Mouse (Mus musculus): ENCODE results near the gene Hba-a2. TPM values are rescaled to one million over a fixed set of nuclear protein-coding genes. Genes with fewer than 3 reads are reported as not detected.

Gene Hba-a2
- polyA plus RNA-seq, 1 experiment = 2,488 TPM

GRCm38 (mm10) chr11:32320507-32321195 is 24.4 kb downstream of the Hba-a2 start:
- DNase-seq (ENCODE audit: low read depth) = no peak

GRCm38 (mm10) chr11:32321196-32321565 is 24.9 kb downstream of the Hba-a2 start:
- DNase-seq (ENCODE audit: low read depth) = no peak

- DNase-seq (ENCODE audit: low read depth) = no peak
These were observed 28.3 kb downstream of the Hba-a2 start for GRCm38 (mm10) chr11:32324609-32325008.

GRCm38 (mm10) chr11:32331075-32331474 is 34.8 kb downstream of the Hba-a2 start:
- DNase-seq (ENCODE audit: low read depth) = no peak

GRCm38 (mm10) chr11:32331861-32332260 is 35.6 kb downstream of the Hba-a2 start:
- no peak for DNase-seq (ENCODE audit: low read depth)

GRCm38 (mm10) chr11:32333235-32333634 is 36.9 kb downstream of the Hba-a2 start:
- no peak for DNase-seq (ENCODE audit: low read depth)

- peak; percentile 80 for DNase-seq (ENCODE audit: low read depth)
These were observed 40.2 kb downstream of the Hba-a2 start for GRCm38 (mm10) chr11:32336435-32336907.

GRCm38 (mm10) chr11:32339131-32339531 is 42.8 kb downstream of the Hba-a2 start:
- no peak for DNase-seq (ENCODE audit: low read depth)

- DNase-seq (ENCODE audit: low read depth) = no peak
These were observed 44.5 kb downstream of the Hba-a2 start for GRCm38 (mm10) chr11:32340476-32341473.

GRCm38 (mm10) chr11:32342770-32343191 is 46.5 kb downstream of the Hba-a2 start:
- no peak for DNase-seq (ENCODE audit: low read depth)

- no peak for DNase-seq (ENCODE audit: low read depth)
These were observed 47.1 kb downstream of the Hba-a2 start for GRCm38 (mm10) chr11:32343350-32343749.

GRCm38 (mm10) chr11:32345504-32346297 is 49.4 kb downstream of the Hba-a2 start:
- no peak for DNase-seq (ENCODE audit: low read depth)

Other genes with a start within 250 kb of the Hba-a2 start
- 0.34 and 0.42 TPM in 2 replicates for gene Il9r, start 96.2 kb upstream of the Hba-a2 start, polyA plus RNA-seq (2012; rRNA removed)
- 16.4 and 18.9 TPM in 2 replicates for gene Snrnp25, start 91.1 kb upstream of the Hba-a2 start, polyA plus RNA-seq (2012; rRNA removed)
- 98.4 and 128 TPM in 2 replicates for gene Rhbdf1, start 74.2 kb upstream of the Hba-a2 start, polyA plus RNA-seq (2012; rRNA removed)
- gene Mpg, start 70.0 kb upstream of the Hba-a2 start, polyA plus RNA-seq (2012; rRNA removed) = 25.3 and 29.2 TPM in 2 replicates
- gene Nprl3, start 28.8 kb upstream of the Hba-a2 start, polyA plus RNA-seq (2012; rRNA removed) = 84.1 and 133 TPM in 2 replicates
- gene Hba-x, start 20.1 kb upstream of the Hba-a2 start, polyA plus RNA-seq (2012; rRNA removed) = not detected in 2 replicates
- gene Hba-a1, start 13.0 kb upstream of the Hba-a2 start, polyA plus RNA-seq (2012; rRNA removed) = 903 and 2,048 TPM in 2 replicates
- 0.24 and 0.57 TPM in 2 replicates for gene Hbq1b, start 9.5 kb upstream of the Hba-a2 start, polyA plus RNA-seq (2012; rRNA removed)
- 0.42 and 0.45 TPM in 2 replicates for gene Hbq1a, start 3.6 kb downstream of the Hba-a2 start, polyA plus RNA-seq (2012; rRNA removed)
- 9.6 and 11.7 TPM in 2 replicates for gene Sh3pxd2b, start 51.3 kb downstream of the Hba-a2 start, polyA plus RNA-seq (2012; rRNA removed)
- 11.2 and 12.2 TPM in 2 replicates for gene Ubtd2, start 158.9 kb downstream of the Hba-a2 start, polyA plus RNA-seq (2012; rRNA removed)
- 0.50 and 0.74 TPM in 2 replicates for gene Efcab9, start 235.6 kb downstream of the Hba-a2 start, polyA plus RNA-seq (2012; rRNA removed)
- 8.3 and 8.4 TPM in 2 replicates for gene Stk10, start 236.8 kb downstream of the Hba-a2 start, polyA plus RNA-seq (2012; rRNA removed)

Measured in gonadal fat pad, adult 2 months (tissue).